ENCODE assay signal across 8 mouse cellular contexts in the genomic region with DNA sequence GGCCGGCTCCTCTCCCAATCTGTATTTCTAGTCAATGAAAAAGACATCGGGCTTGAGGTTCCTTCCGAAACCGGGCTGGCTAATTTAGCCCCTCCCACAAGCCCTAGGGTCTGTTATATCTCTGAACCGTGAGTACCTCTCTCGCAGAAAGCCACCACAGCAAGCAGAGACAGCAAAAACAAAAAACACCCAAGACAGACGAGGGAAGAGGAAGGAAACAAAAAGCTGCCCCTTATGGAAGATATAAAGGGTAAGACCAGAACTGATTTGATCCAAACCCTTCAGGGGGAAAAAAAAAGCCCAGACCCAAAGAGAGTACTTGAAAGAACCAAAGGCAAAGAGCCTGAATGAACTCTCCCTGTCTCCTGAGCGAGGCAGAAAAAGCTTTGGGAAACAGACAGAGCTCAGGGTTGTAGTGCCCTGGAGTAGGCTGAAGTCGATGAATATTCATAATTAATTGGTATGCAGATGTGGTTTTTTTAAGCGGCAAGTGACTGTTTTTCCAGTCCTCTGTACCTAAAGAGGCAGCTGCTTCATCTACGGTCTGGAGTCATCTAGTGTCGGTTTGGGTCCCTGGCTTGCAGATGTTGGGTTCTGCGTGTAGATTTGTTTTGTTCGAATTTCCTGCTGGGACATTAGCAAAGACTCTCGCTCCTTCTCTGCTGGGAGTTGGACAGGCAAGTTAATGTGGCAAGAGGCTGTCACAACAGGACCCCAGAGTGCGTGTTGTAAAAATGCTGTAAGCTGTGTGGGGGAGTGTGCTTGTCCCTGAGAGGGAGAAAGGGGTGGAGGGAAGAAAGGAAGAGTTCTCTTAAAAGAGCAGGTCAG. TPM values are rescaled to one million over a fixed set of nuclear protein-coding genes. Genes with fewer than 3 reads are reported as not detected.
A peak's percentile ranks its signal among the peaks of the same experiment; 100 is the strongest.
DNase-seq lines count a peak whose midpoint lies in the region; ATAC-seq and TF ChIP-seq lines count a peak whose summit lies in the region.

No protein-coding gene starts in this region.

- H3K27ac ChIP-seq in spleen, adult 2 months (ENCODE audit: insufficient read depth, low read length) = peak overlapping the region; percentile 86
- H3K27ac ChIP-seq in heart, embryonic 13.5 days (replicated peaks) = peak overlapping the region; percentile 48
- peak overlapping the region; percentile 27 for H3K27ac ChIP-seq in kidney, postnatal 0 days
- peak overlapping the region; percentile 96 for H3K27ac ChIP-seq in macrophage
- H3K27ac ChIP-seq in stomach, embryonic 16.5 days (ENCODE audit: low read length) = peak overlapping the region; percentile 84

- no peak for TF ChIP-seq CTCF in spleen, adult 2 months (IDR thresholded peaks at IDR 0.05; ENCODE audit: extremely low read depth, insufficient read depth, insufficient read length, insufficient replicate concordance)
- TF ChIP-seq CTCF in kidney, postnatal 0 days (IDR thresholded peaks at IDR 0.05; ENCODE audit: low read depth) = no peak

- no peak for DNase-seq in spleen, adult 2 months (ENCODE audit: low read depth in 1 of 2, low spot score in 2 of 2)
- no peak for DNase-seq in spleen, postnatal 14 days (ENCODE audit: low spot score in 2 of 2)
- DNase-seq in embryo, embryonic 10.5 days (ENCODE audit: low spot score) = peak; percentile 60
- peak; percentile 56 for DNase-seq in kidney, postnatal 0 days (ENCODE audit: low spot score)
- no peak for DNase-seq in spleen, postnatal 4 days (ENCODE audit: low spot score in 2 of 2)

- no peaks in the 10 kb centered on the region for H3K27me3 ChIP-seq in spleen, adult 2 months (ENCODE audit: control insufficient read depth, insufficient read depth, low read length)
- H3K27me3 ChIP-seq in heart, embryonic 13.5 days (replicated peaks) = no peaks in the 10 kb centered on the region
- no peaks in the 10 kb centered on the region for H3K27me3 ChIP-seq in kidney, postnatal 0 days (ENCODE audit: insufficient read depth, low read length)
- no peaks in the 10 kb centered on the region for H3K27me3 ChIP-seq in stomach, embryonic 16.5 days (ENCODE audit: control insufficient read depth, insufficient read depth, low read length)

- under 1% methylated on average over 16 of the region's 16 CpGs for WGBS in spleen, adult 2 months
- under 1% methylated on average over 16 of the region's 16 CpGs for WGBS in heart, embryonic 13.5 days
- under 1% methylated on average over 16 of the region's 16 CpGs for WGBS in kidney, postnatal 0 days
- WGBS in macrophage (ENCODE audit: missing documents) = 2% methylated on average over 16 of the region's 16 CpGs
- 4% methylated on average over 16 of the region's 16 CpGs for WGBS in stomach, embryonic 16.5 days

- peak overlapping the region; percentile 60 for H3K4me3 ChIP-seq in spleen, adult 2 months (ENCODE audit: extremely low read depth, insufficient read depth, insufficient read length)
- peak overlapping the region; percentile 54 for H3K4me3 ChIP-seq in heart, embryonic 13.5 days
- peak overlapping the region; percentile 31 for H3K4me3 ChIP-seq in kidney, postnatal 0 days (replicated peaks; ENCODE audit: low read depth, low read length)
- H3K4me3 ChIP-seq in macrophage (ENCODE audit: inconsistent target) = peak overlapping the region; percentile 77
- peak overlapping the region; percentile 41 for H3K4me3 ChIP-seq in stomach, embryonic 16.5 days (replicated peaks; ENCODE audit: low read length)

- H3K79me2 ChIP-seq in macrophage (ENCODE audit: inconsistent target) = peaks cover 52% of the 10 kb centered on the region

- H3K36me3 ChIP-seq in spleen, adult 2 months (ENCODE audit: control insufficient read depth, insufficient read depth, low read length) = 0 out of 2 replicates have a peak, but pooled peaks cover 1% of the 10 kb centered on the region
- H3K36me3 ChIP-seq in heart, embryonic 13.5 days = no peaks in the 10 kb centered on the region
- H3K36me3 ChIP-seq in kidney, postnatal 0 days (ENCODE audit: insufficient read depth, low read length) = no peaks in the 10 kb centered on the region
- H3K36me3 ChIP-seq in macrophage (ENCODE audit: inconsistent target) = 0 out of 2 replicates have a peak, but pooled peaks cover 9% of the 10 kb centered on the region
- H3K36me3 ChIP-seq in stomach, embryonic 16.5 days (ENCODE audit: control insufficient read depth, insufficient read depth, low read length) = no peaks in the 10 kb centered on the region

- ATAC-seq in heart, embryonic 13.5 days (ENCODE audit: extremely low read depth, insufficient number of reproducible peaks, low FRiP score, low TSS enrichment) = no peak
- no peak for ATAC-seq in kidney, postnatal 0 days (replicated peaks; ENCODE audit: low FRiP score, low read depth)
- ATAC-seq in stomach, embryonic 16.5 days (ENCODE audit: insufficient read depth, low FRiP score) = no peak

- TF ChIP-seq POLR2A in spleen, adult 2 months (IDR thresholded peaks at IDR 0.05; ENCODE audit: low read depth, low read length) = no peak

- peaks cover 5% of the 10 kb centered on the region; the same call in 1 of the 2 replicates for H3K4me1 ChIP-seq in spleen, adult 2 months (ENCODE audit: control insufficient read depth, insufficient read depth, insufficient read length)
- peaks cover 32% of the 10 kb centered on the region for H3K4me1 ChIP-seq in heart, embryonic 13.5 days
- no peaks in the 10 kb centered on the region for H3K4me1 ChIP-seq in kidney, postnatal 0 days (replicated peaks; ENCODE audit: insufficient read depth, low read length)
- H3K4me1 ChIP-seq in stomach, embryonic 16.5 days (ENCODE audit: control insufficient read depth, insufficient read depth, low read length) = peaks cover 10% of the 10 kb centered on the region; the same call in 1 of the 2 replicates

- H3K9me3 ChIP-seq in heart, embryonic 13.5 days = no peaks in the 10 kb centered on the region
- H3K9me3 ChIP-seq in kidney, postnatal 0 days (replicated peaks; ENCODE audit: low read length) = no peaks in the 10 kb centered on the region
- H3K9me3 ChIP-seq in stomach, embryonic 16.5 days (replicated peaks; ENCODE audit: control insufficient read depth, low read length) = no peaks in the 10 kb centered on the region

- peak overlapping the region; percentile 82 for H3K9ac ChIP-seq in heart, embryonic 13.5 days
- peak overlapping the region; percentile 49 for H3K9ac ChIP-seq in kidney, postnatal 0 days (ENCODE audit: low read depth, low read length)
- peak overlapping the region; percentile 60 for H3K9ac ChIP-seq in stomach, embryonic 16.5 days (ENCODE audit: low read length)

- peak overlapping the region; percentile 77 for H3K4me2 ChIP-seq in heart, embryonic 13.5 days
- peak overlapping the region; percentile 71 for H3K4me2 ChIP-seq in kidney, postnatal 0 days (ENCODE audit: low read length)
- H3K4me2 ChIP-seq in stomach, embryonic 16.5 days (ENCODE audit: low read depth, low read length) = peak overlapping the region; percentile 52

RNA-seq across cellular contexts. Expression of a gene that starts 47.7 kb away (rescaled TPM):
- 9.1 and 10.5 TPM in 2 replicates for polyA plus RNA-seq in spleen, adult 2 months (2012; rRNA removed)
- 8.0 and 9.2 TPM in 2 replicates for polyA plus RNA-seq in heart, embryonic 13.5 days (2015; fragmentation: Nextera tagmentation; extraction: Ambion mirVana)
- 8.5 and 9.1 TPM in 2 replicates for polyA plus RNA-seq in kidney, postnatal 0 days (2015; fragmentation: Nextera tagmentation; extraction: Ambion mirVana)
- 100 to 1,000 TPM in 23 of 26 experiments, 10 to 100 TPM in 3; 33.7 to 454 (median 135) TPM for total RNA-seq in macrophage (2018; cell fraction: chromatin; rRNA removed)
- 100 to 1,000 TPM in 18 of 26 experiments, 10 to 100 TPM in 8; 86.1 to 339 (median 189) TPM for total RNA-seq in macrophage (2018; cell fraction: cytosol; rRNA removed)
- 100 to 1,000 TPM in 24 of 26 experiments, 10 to 100 TPM in 2; 83.5 to 570 (median 192) TPM for total RNA-seq in macrophage (2018; cell fraction: nucleus; rRNA removed)
- polyA plus RNA-seq in macrophage (2018) = 164 to 283 TPM (median 241 TPM) in 3 replicates
- polyA plus RNA-seq in stomach, embryonic 16.5 days (2015; fragmentation: Nextera tagmentation; extraction: Ambion mirVana) = 14.0 and 16.2 TPM in 2 replicates

RNA-seq across cellular contexts. Expression of a gene that starts 47.8 kb away (rescaled TPM):
- 4.4 and 4.5 TPM in 2 replicates for polyA plus RNA-seq in spleen, adult 2 months (2012; rRNA removed)
- 8.1 and 9.6 TPM in 2 replicates for polyA plus RNA-seq in heart, embryonic 13.5 days (2015; fragmentation: Nextera tagmentation; extraction: Ambion mirVana)
- 9.3 and 11.0 TPM in 2 replicates for polyA plus RNA-seq in kidney, postnatal 0 days (2015; fragmentation: Nextera tagmentation; extraction: Ambion mirVana)
- 10 to 100 TPM; 10.5 to 46.6 (median 22.1) TPM for total RNA-seq in macrophage (2018; cell fraction: chromatin; rRNA removed)
- 10 to 100 TPM in 6 of 26 experiments, 1 to 10 TPM in 20; 4.0 to 12.7 (median 7.7) TPM for total RNA-seq in macrophage (2018; cell fraction: cytosol; rRNA removed)
- total RNA-seq in macrophage (2018; cell fraction: nucleus; rRNA removed) = 10 to 100 TPM in 23 of 26 experiments, 1 to 10 TPM in 3; 9.6 to 43.3 (median 20.3) TPM
- polyA plus RNA-seq in macrophage (2018) = 7.0 to 10.4 TPM (median 7.7 TPM) in 3 replicates
- 9.2 and 9.4 TPM in 2 replicates for polyA plus RNA-seq in stomach, embryonic 16.5 days (2015; fragmentation: Nextera tagmentation; extraction: Ambion mirVana)

Comparison
In these comparisons a context has a peak if more than half of its experiments do, and no peak if none do; other contexts are left out.
1. DNase-seq: peak in embryo, embryonic 10.5 days (single experiment) and kidney, postnatal 0 days (single experiment); none in spleen, adult 2 months (0 of 2), spleen, postnatal 14 days (0 of 2) and spleen, postnatal 4 days (0 of 2).
2. H3K27ac ChIP-seq: peak in every context shown above with its lines; median percentile 96 in macrophage; 86 in spleen, adult 2 months; 84 in stomach, embryonic 16.5 days; 48 in heart, embryonic 13.5 days; 27 in kidney, postnatal 0 days.
3. Peak in every context shown above with its lines, with median percentiles within 50 percentile points of each other: H3K4me3 ChIP-seq, H3K4me2 ChIP-seq and H3K9ac ChIP-seq.